Comparison of ENCODE assay signal across 11 mouse cellular contexts in genomic region chr5:121925751-121926542, GRCm38 (mm10).
DNase-seq lines count a peak whose midpoint lies in the region; ATAC-seq and TF ChIP-seq lines count a peak whose summit lies in the region.
"Had no signal": no experiment of that assay in that cellular context is flagged by ENCODE, and none has a peak within 500 bp of the region (broad histone marks: within the 10 kb centered on the region; RNA-seq: fewer than 3 reads in every experiment).

No protein-coding gene starts in this region.

- TF ChIP-seq POLR2A in brain, embryonic 14.5 days (IDR thresholded peaks at IDR 0.05; ENCODE audit: borderline replicate concordance, extremely low read depth, insufficient read depth, insufficient read length, poor library complexity, severe bottlenecking) = no peak

- no peak overlapping the region for H3K9ac ChIP-seq in hindbrain, embryonic 11.5 days (ENCODE audit: low read depth, low read length)
- H3K9ac ChIP-seq in midbrain, embryonic 14.5 days (replicated peaks; ENCODE audit: low read length) = peak overlapping the region; percentile 29; the same call in 1 of the 2 replicates
- H3K9ac ChIP-seq: heart, embryonic 13.5 days had no signal

- H3K27ac ChIP-seq in hindbrain, embryonic 11.5 days (ENCODE audit: low read depth, low read length) = peak overlapping the region; percentile 40
- peak overlapping the region; percentile 26; the same call in 1 of the 2 replicates for H3K27ac ChIP-seq in midbrain, embryonic 14.5 days (replicated peaks; ENCODE audit: low read depth, low read length)
- H3K27ac ChIP-seq: heart, embryonic 13.5 days had no signal

- TF ChIP-seq CTCF in brain, embryonic 14.5 days (IDR thresholded peaks at IDR 0.05; ENCODE audit: borderline replicate concordance, extremely low read depth, insufficient read depth, insufficient read length) = no peak

- peak; percentile 46 for DNase-seq in embryo, embryonic 10 days (ENCODE audit: low spot score)
- no peak for DNase-seq in embryo, embryonic 10.5 days (ENCODE audit: low spot score)
- DNase-seq in brain, embryonic 14.5 days (ENCODE audit: low read depth) = peak; percentile 73
- peak; percentile 45 for DNase-seq in hindbrain, embryonic 11.5 days (ENCODE audit: low spot score)
- DNase-seq in midbrain, embryonic 14.5 days = peak; percentile 71
- no peak for DNase-seq in layer of hippocampus, adult 18-20 months (ENCODE audit: low spot score in 2 of 2)
- DNase-seq in heart, postnatal 25 days (ENCODE audit: low spot score) = no peak
- DNase-seq: cerebellum, adult 9-11 months had no signal

- peak overlapping the region; percentile 8 for H3K4me3 ChIP-seq in hindbrain, embryonic 11.5 days (ENCODE audit: low read depth, low read length)
- peak overlapping the region; percentile 19 for H3K4me3 ChIP-seq in midbrain, embryonic 14.5 days (replicated peaks; ENCODE audit: low read depth, low read length)
- H3K4me3 ChIP-seq: heart, embryonic 13.5 days; myocyte had no signal

- intact Hi-C loops in heart, postnatal 25 days (cut with DNase I) = no loop called here

- 20% methylated on average over 28 of the region's 28 CpGs for WGBS in hindbrain, embryonic 11.5 days
- 9% methylated on average over 28 of the region's 28 CpGs for WGBS in midbrain, embryonic 14.5 days

- peaks cover 10% of the 10 kb centered on the region for H3K27me3 ChIP-seq in hindbrain, embryonic 11.5 days (ENCODE audit: control insufficient read depth, insufficient read depth, low read length)
- no peaks in the 10 kb centered on the region for H3K27me3 ChIP-seq in midbrain, embryonic 14.5 days (ENCODE audit: control insufficient read depth, insufficient read depth, low read length)

- H3K4me2 ChIP-seq in hindbrain, embryonic 11.5 days (replicated peaks; ENCODE audit: low read depth, low read length) = peak overlapping the region; percentile 49
- peak overlapping the region; percentile 49 for H3K4me2 ChIP-seq in midbrain, embryonic 14.5 days (ENCODE audit: low read length)
- H3K4me2 ChIP-seq: heart, embryonic 13.5 days had no signal

- no peaks in the 10 kb centered on the region for H3K36me3 ChIP-seq in hindbrain, embryonic 11.5 days (ENCODE audit: control insufficient read depth, insufficient read depth, low read length)
- H3K36me3 ChIP-seq in midbrain, embryonic 14.5 days (ENCODE audit: control insufficient read depth, insufficient read depth, low read length) = no peaks in the 10 kb centered on the region
- H3K36me3 ChIP-seq: heart, embryonic 13.5 days had no signal

- peaks cover 22% of the 10 kb centered on the region for H3K4me1 ChIP-seq in hindbrain, embryonic 11.5 days (replicated peaks; ENCODE audit: control insufficient read depth, insufficient read depth, low read length)
- H3K4me1 ChIP-seq in midbrain, embryonic 14.5 days (ENCODE audit: control insufficient read depth, insufficient read depth, low read length) = peaks cover 44% of the 10 kb centered on the region

- ATAC-seq in hindbrain, embryonic 11.5 days (ENCODE audit: low FRiP score) = peak; percentile 31; the same call in 1 of the 2 replicates
- 0 out of 2 replicates have a peak, but pooled peaks have one; percentile 32 for ATAC-seq in midbrain, embryonic 14.5 days (ENCODE audit: low FRiP score, low TSS enrichment)
- ATAC-seq in megakaryocyte, adult 5-6 weeks (ENCODE audit: poor library complexity, severe bottlenecking) = no peak

- no peaks in the 10 kb centered on the region for H3K9me3 ChIP-seq in hindbrain, embryonic 11.5 days (ENCODE audit: control insufficient read depth, low read length)
- H3K9me3 ChIP-seq in midbrain, embryonic 14.5 days (ENCODE audit: control insufficient read depth, low read length) = no peaks in the 10 kb centered on the region
- H3K9me3 ChIP-seq: heart, embryonic 13.5 days had no signal

Comparison
In these comparisons a context has a peak if more than half of its experiments do, and no peak if none do; other contexts are left out.
1. DNase-seq: peak in embryo, embryonic 10 days (single experiment), brain, embryonic 14.5 days (single experiment), hindbrain, embryonic 11.5 days (single experiment) and midbrain, embryonic 14.5 days (single experiment); none in embryo, embryonic 10.5 days (single experiment), layer of hippocampus, adult 18-20 months (0 of 2) and heart, postnatal 25 days (single experiment).